Mouse (Mus musculus) embryonic facial prominence, embryonic 13.5 days (tissue): Measurements from ENCODE around the gene 1700022I11Rik. TPM values are rescaled to one million over a fixed set of nuclear protein-coding genes. Genes with fewer than 3 reads are reported as not detected.
A peak's percentile ranks its signal among the peaks of the same experiment; 100 is the strongest.

Experiments
- ATAC-seq: fragments of 200-750 bp; cut with Nextera tagmentation; 2 replicates; pipeline ENCODE4 v1.8.0; 2017; ENCODE audit warnings: low read depth; ENCODE audit not compliant: insufficient number of reproducible peaks, insufficient read depth, low FRiP score, low TSS enrichment
- H3K27ac ChIP-seq: fragments of 300-500 bp; sonication (generic); 2 replicates; pipeline ENCODE4 v1.5.1; 2015; ENCODE audit warnings: moderate library complexity, mild to moderate bottlenecking, inconsistent platforms
- H3K27me3 ChIP-seq: fragments of 300-500 bp; sonication (generic); 2 replicates; pipeline ENCODE4 v1.6.1; 2015; ENCODE audit warnings: mild to moderate bottlenecking, inconsistent platforms
- H3K36me3 ChIP-seq: fragments of 300-500 bp; sonication (generic); 2 replicates; pipeline ENCODE4 v1.6.1; 2015; ENCODE audit warnings: mild to moderate bottlenecking, inconsistent platforms
- H3K4me1 ChIP-seq: fragments of 300-500 bp; sonication (generic); 2 replicates; pipeline ENCODE4 v1.6.1; 2015; ENCODE audit warnings: inconsistent platforms
- H3K4me2 ChIP-seq: fragments of 300-500 bp; sonication (generic); 2 replicates; pipeline ENCODE4 v1.6.1; 2015; ENCODE audit warnings: moderate library complexity, mild to moderate bottlenecking, inconsistent platforms
- H3K4me3 ChIP-seq: fragments of 300-500 bp; sonication (generic); 2 replicates; pipeline ENCODE4 v1.5.1; 2015; ENCODE audit warnings: mild to moderate bottlenecking, inconsistent platforms
- H3K9ac ChIP-seq: fragments of 300-500 bp; sonication (generic); 2 replicates; pipeline ENCODE4 v1.6.1; 2015; ENCODE audit warnings: mild to moderate bottlenecking, inconsistent platforms
- H3K9me3 ChIP-seq: fragments of 300-500 bp; sonication (generic); 2 replicates; pipeline ENCODE4 v1.6.1; 2016; ENCODE audit warnings: inconsistent platforms
- WGBS: fragments of 180-500 bp; shearing (Covaris S2); methylation state at CpG from one replicate; pipeline ENCODE4 v1.1.7; 2015; ENCODE audit warnings: mixed read lengths; 5-methylcytosine and 5-hydroxymethylcytosine counted together
- polyA plus RNA-seq: library from polyadenylated mRNA; unstranded; fragments of >200 nt; fragmentation: Nextera tagmentation; extraction: Ambion mirVana; gene quantifications from 2 replicates; pipeline ENCODE4 v1.2.1, GENCODE M21; 2015

1700022I11Rik gene
- polyA plus RNA-seq, 1 experiment from 2014 or later, result 0.25 TPM

DNA sequence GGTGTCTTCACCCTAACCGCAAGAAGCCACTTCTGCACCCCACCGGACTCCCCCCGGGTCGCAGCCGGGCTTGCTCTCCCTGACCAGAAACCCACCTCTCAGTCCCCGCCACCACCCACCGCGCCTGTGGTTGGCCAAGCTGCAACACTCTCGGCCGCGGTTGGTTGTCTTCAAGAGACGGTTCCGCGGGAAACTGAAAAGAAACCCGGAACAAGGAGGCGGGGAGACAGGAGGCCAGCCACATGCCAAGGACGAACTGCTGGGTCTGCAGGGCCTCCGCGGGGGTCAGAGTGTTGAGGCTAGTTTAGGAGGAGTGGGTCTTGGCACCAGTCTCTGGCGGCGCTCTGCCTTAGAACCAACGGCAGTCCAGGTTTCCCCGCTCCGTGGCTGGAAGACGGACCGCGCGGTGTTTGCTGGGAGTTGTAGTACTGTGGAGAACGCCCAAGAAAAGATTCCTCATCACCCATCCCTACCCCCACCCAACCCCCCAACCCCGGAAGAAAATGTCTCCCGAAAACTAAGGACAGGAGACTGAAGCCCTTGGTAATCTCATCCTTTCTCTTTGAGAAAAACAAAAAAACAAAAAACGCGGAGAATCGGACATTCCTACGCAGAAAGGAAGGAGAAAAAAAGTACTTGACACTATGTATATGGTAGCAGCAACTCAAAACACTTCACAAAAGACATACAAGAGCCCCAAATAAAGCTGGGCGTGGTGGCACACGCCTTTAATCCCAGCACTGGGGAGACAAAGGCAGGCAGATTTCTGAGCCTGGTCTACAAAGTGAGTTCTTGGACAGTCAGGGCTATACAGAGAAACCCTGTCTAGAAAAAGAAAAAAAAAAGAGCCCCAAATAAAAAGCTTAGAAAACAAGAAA is 41.0 kb downstream of the 1700022I11Rik start, which contains the start of gene Fancg:
Gene Fancg (minus strand): TSS at position 346 of the 878 bp plus-strand sequence.
- H3K27me3 ChIP-seq, result no peaks in the 10 kb centered on the region
- peak within 1 kb of the TSS; percentile 77 for H3K9ac ChIP-seq
- WGBS, result 1% methylated on average over 37 of the region's 37 CpGs
- peak within 1 kb of the TSS; percentile 91 for H3K4me2 ChIP-seq
- H3K36me3 ChIP-seq, result peaks cover 14% of the 10 kb centered on the region
- peaks cover 11% of the 10 kb centered on the region for H3K4me1 ChIP-seq
- no peaks in the 10 kb centered on the region for H3K9me3 ChIP-seq
- peak; percentile 86 for ATAC-seq
- H3K4me3 ChIP-seq, result peak within 1 kb of the TSS; percentile 76
- H3K27ac ChIP-seq, result peak within 1 kb of the TSS; percentile 55; the same call in 1 of the 2 replicates

- Histone ChIP-seq H3K4me2 (no peak overlapping the region), H3K9me3 (no peaks in the 10 kb centered on the region), H3K4me3 (no peak overlapping the region), H3K27ac (no peak overlapping the region), H3K36me3 (peaks cover 8% of the 10 kb centered on the region), H3K27me3 (no peaks in the 10 kb centered on the region), H3K9ac (no peak overlapping the region), H3K4me1 (peaks cover 11% of the 10 kb centered on the region)
- ATAC-seq, result no peak
- 93% methylated on average over 1 of the region's 1 CpGs for WGBS
These were observed 42.7 kb downstream of the 1700022I11Rik start for GRCm38 (mm10) chr4:43012091-43012490.

GRCm38 (mm10) chr4:43018156-43018555 is 48.8 kb downstream of the 1700022I11Rik start:
- 90% methylated on average over 4 of the region's 4 CpGs for WGBS
- no peaks in the 10 kb centered on the region for H3K9me3 ChIP-seq
- H3K4me3 ChIP-seq, result no peak overlapping the region
- H3K27ac ChIP-seq, result no peak overlapping the region
- peaks cover 67% of the 10 kb centered on the region for H3K36me3 ChIP-seq
- H3K27me3 ChIP-seq, result no peaks in the 10 kb centered on the region
- no peak overlapping the region for H3K9ac ChIP-seq
- no peak for ATAC-seq
- no peaks in the 10 kb centered on the region for H3K4me1 ChIP-seq
- no peak overlapping the region for H3K4me2 ChIP-seq

- 85% methylated on average over 10 of the region's 10 CpGs for WGBS
- ATAC-seq, result no peak
- Histone ChIP-seq H3K36me3 (peaks cover 74% of the 10 kb centered on the region), H3K4me2 (no peak overlapping the region), H3K27me3 (no peaks in the 10 kb centered on the region), H3K9ac (no peak overlapping the region), H3K9me3 (no peaks in the 10 kb centered on the region), H3K4me3 (no peak overlapping the region), H3K27ac (no peak overlapping the region), H3K4me1 (peaks cover 4% of the 10 kb centered on the region)
These were observed 49.8 kb downstream of the 1700022I11Rik start for GRCm38 (mm10) chr4:43019176-43019575.

- no peak overlapping the region for H3K4me2 ChIP-seq
- no peak overlapping the region for H3K27ac ChIP-seq
- no peak overlapping the region for H3K9ac ChIP-seq
- ATAC-seq, result no peak
- H3K4me3 ChIP-seq, result no peak overlapping the region
- peaks cover 11% of the 10 kb centered on the region for H3K4me1 ChIP-seq
- H3K27me3 ChIP-seq, result no peaks in the 10 kb centered on the region
- H3K36me3 ChIP-seq, result peaks cover 74% of the 10 kb centered on the region
- 94% methylated on average over 23 of the region's 23 CpGs for WGBS
- H3K9me3 ChIP-seq, result no peaks in the 10 kb centered on the region
These were observed 50.4 kb downstream of the 1700022I11Rik start for GRCm38 (mm10) chr4:43019641-43020465.

- ATAC-seq, result no peak
- 88% methylated on average over 16 of the region's 16 CpGs for WGBS
- no peak overlapping the region for H3K4me3 ChIP-seq
- H3K9ac ChIP-seq, result no peak overlapping the region
- peaks cover 14% of the 10 kb centered on the region for H3K4me1 ChIP-seq
- H3K36me3 ChIP-seq, result peaks cover 74% of the 10 kb centered on the region
- H3K4me2 ChIP-seq, result no peak overlapping the region
- H3K27me3 ChIP-seq, result no peaks in the 10 kb centered on the region
- H3K27ac ChIP-seq, result no peak overlapping the region
- no peaks in the 10 kb centered on the region for H3K9me3 ChIP-seq
These were observed 51.5 kb downstream of the 1700022I11Rik start for GRCm38 (mm10) chr4:43020876-43021275.

DNA sequence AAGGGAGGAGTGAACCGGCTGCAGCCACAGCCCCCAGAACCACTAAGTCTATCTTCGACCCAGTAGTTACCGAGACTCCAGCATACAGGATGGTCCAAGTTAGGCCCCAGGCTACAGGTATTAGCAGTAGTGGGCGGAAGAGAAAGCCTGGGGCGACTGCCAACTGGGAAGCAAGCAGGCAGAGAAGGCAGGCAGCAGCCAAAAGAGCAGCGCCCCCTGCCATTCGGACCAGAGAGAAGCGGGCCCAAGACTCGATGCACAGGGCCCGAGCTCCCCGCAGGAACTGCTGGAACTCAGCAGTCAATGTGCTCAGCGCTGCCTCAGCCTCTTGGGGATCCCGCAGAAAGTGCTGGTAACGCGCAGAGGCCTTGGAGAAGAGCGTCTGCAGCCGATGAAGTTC is 51.9 kb downstream of the 1700022I11Rik start:
- H3K27me3 ChIP-seq, result no peaks in the 10 kb centered on the region
- H3K4me1 ChIP-seq, result peaks cover 14% of the 10 kb centered on the region
- H3K9me3 ChIP-seq, result no peaks in the 10 kb centered on the region
- no peak overlapping the region for H3K4me3 ChIP-seq
- no peak overlapping the region for H3K4me2 ChIP-seq
- H3K9ac ChIP-seq, result no peak overlapping the region
- WGBS, result 76% methylated on average over 17 of the region's 17 CpGs
- H3K36me3 ChIP-seq, result peaks cover 74% of the 10 kb centered on the region
- no peak overlapping the region for H3K27ac ChIP-seq
- ATAC-seq, result no peak

DNA sequence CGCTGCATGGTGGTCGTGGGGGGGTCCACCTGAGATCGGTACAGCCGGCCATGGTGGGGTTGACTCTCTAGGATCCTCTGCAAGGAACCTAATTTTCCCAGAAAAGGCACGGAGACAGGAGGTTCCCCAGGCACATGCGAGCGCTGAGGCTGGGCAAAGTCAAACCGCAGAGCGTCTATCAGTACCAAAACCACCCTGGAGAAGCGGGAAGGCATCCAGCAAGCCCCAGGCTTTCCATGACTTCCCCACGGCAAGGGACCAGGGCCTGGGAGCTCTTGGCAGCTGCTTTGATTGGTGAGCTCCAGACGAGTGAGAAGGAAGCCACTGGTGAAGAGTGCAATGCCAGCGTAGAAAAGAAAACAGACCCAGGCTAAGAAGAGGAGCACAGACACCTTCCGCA is 55.3 kb downstream of the 1700022I11Rik start:
- Histone ChIP-seq H3K9ac (peak overlapping the region; percentile 76), H3K36me3 (peaks cover 75% of the 10 kb centered on the region), H3K27me3 (no peaks in the 10 kb centered on the region), H3K4me3 (peak overlapping the region; percentile 68), H3K27ac (peak overlapping the region; percentile 89), H3K9me3 (no peaks in the 10 kb centered on the region), H3K4me2 (peak overlapping the region; percentile 76), H3K4me1 (peaks cover 14% of the 10 kb centered on the region)
- 76% methylated on average over 14 of the region's 14 CpGs for WGBS
- ATAC-seq, result no peak

DNA sequence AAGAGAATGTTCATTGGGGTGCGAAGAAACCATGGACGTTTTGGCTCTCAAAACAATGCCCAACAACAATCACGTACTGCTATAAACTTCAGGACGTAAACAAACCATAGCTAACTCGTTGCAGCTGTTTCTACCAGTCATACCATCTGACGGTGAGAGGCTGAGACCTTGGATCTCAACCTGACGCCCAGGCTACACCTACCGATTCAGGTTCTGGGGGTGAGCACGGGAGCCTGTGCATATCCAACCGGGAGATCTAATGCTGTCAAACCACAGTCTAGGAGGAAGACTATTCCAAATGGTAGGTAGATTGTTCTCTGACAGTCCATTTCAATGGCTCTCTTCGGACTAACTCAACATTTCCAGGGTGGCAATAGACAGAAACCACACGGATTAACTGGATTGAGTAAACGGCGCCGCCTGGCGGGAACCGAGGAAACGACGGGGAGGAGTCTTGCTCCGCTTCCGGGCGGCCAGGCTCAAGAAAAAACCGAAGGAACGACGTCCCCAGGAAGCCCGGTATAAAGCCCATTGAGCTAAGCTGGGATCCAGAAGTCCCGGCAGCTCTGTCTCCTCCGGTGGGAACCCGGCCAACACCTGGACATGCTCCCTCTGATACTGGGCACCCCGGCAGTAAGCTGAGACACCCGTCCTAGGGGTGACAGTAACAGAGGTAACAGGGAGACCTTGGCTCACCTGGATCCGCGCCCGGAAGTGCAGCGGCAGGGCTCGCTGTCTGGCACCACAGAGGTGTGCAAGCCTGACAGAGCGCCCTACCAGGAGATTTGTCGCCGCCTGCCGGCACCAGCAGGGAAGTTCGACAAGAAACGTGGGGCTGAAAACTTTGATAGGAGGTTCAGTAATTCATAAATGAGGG is 55.9 kb downstream of the 1700022I11Rik start, which contains the start of gene Pigo:
Gene Pigo (minus strand): TSS at position 736 of the 877 bp plus-strand sequence.
- no peaks in the 10 kb centered on the region for H3K9me3 ChIP-seq
- H3K27ac ChIP-seq, result peak within 1 kb of the TSS; percentile 89
- H3K27me3 ChIP-seq, result no peaks in the 10 kb centered on the region
- H3K4me3 ChIP-seq, result peak within 1 kb of the TSS; percentile 68
- H3K36me3 ChIP-seq, result peaks cover 71% of the 10 kb centered on the region
- ATAC-seq, result peak; percentile 83
- peak within 1 kb of the TSS; percentile 76 for H3K9ac ChIP-seq
- H3K4me2 ChIP-seq, result peak within 1 kb of the TSS; percentile 76
- WGBS, result 5% methylated on average over 42 of the region's 42 CpGs
- peaks cover 19% of the 10 kb centered on the region for H3K4me1 ChIP-seq

- Histone ChIP-seq H3K4me1 (peaks cover 23% of the 10 kb centered on the region), H3K9ac (no peak overlapping the region), H3K36me3 (peaks cover 51% of the 10 kb centered on the region), H3K27me3 (no peaks in the 10 kb centered on the region), H3K9me3 (no peaks in the 10 kb centered on the region), H3K27ac (no peak overlapping the region), H3K4me2 (no peak overlapping the region), H3K4me3 (no peak overlapping the region)
- WGBS, result 94% methylated on average over 7 of the region's 7 CpGs
- no peak for ATAC-seq
These were observed 59.7 kb downstream of the 1700022I11Rik start for GRCm38 (mm10) chr4:43029121-43029520.

GRCm38 (mm10) chr4:43029749-43030148 is 60.3 kb downstream of the 1700022I11Rik start:
- 90% methylated on average over 9 of the region's 9 CpGs for WGBS
- peaks cover 17% of the 10 kb centered on the region for H3K4me1 ChIP-seq
- H3K4me2 ChIP-seq, result peak overlapping the region; percentile 64
- peak overlapping the region; percentile 81; the same call in 1 of the 2 replicates for H3K4me3 ChIP-seq
- peak overlapping the region; percentile 95; the same call in 1 of the 2 replicates for H3K9ac ChIP-seq
- H3K9me3 ChIP-seq, result no peaks in the 10 kb centered on the region
- peaks cover 57% of the 10 kb centered on the region for H3K36me3 ChIP-seq
- ATAC-seq, result no peak
- H3K27ac ChIP-seq, result no peak overlapping the region
- H3K27me3 ChIP-seq, result no peaks in the 10 kb centered on the region
